ENCODE assay signal across 19 mouse cellular contexts in the genomic region with DNA sequence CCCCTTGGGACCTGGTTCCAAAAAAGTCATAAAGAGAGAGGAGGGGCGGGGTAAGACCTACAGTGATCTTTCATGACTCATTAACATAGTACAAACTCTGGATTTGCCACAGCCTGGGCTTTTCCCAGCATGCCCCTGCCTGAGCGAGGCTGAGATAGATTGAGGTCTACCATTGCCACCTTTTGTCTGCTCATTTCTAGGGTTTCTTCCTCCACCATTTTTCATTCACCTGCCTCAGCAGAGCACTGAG. TPM values are rescaled to one million over a fixed set of nuclear protein-coding genes. Genes with fewer than 3 reads are reported as not detected.
DNase-seq lines count a peak whose midpoint lies in the region; ATAC-seq and TF ChIP-seq lines count a peak whose summit lies in the region.
"Had no signal": no experiment of that assay in that cellular context is flagged by ENCODE, and none has a peak within 500 bp of the region (broad histone marks: within the 10 kb centered on the region; RNA-seq: fewer than 3 reads in every experiment).

No protein-coding gene starts in this region.

- no peak overlapping the region for H3K4me3 ChIP-seq in embryonic facial prominence, embryonic 14.5 days (ENCODE audit: low read depth, low read length)
- no peak overlapping the region for H3K4me3 ChIP-seq in embryonic facial prominence, embryonic 10.5 days
- no peak overlapping the region; the same call in 1 of the 2 replicates for H3K4me3 ChIP-seq in gastrocnemius, adult 2 months
- no peak overlapping the region for H3K4me3 ChIP-seq in midbrain, embryonic 11.5 days (ENCODE audit: low read depth, low read length)
- H3K4me3 ChIP-seq in midbrain, postnatal 0 days (ENCODE audit: low read depth, low read length), result no peak overlapping the region
- H3K4me3 ChIP-seq in myocyte, result no peak overlapping the region
- H3K4me3 ChIP-seq: embryonic facial prominence, embryonic 12.5 days; hindbrain, embryonic 10.5 days had no signal

- no peaks in the 10 kb centered on the region for H3K9me3 ChIP-seq in embryonic facial prominence, embryonic 14.5 days (ENCODE audit: control insufficient read depth, low read length)
- no peaks in the 10 kb centered on the region for H3K9me3 ChIP-seq in embryonic facial prominence, embryonic 10.5 days
- no peaks in the 10 kb centered on the region for H3K9me3 ChIP-seq in midbrain, embryonic 11.5 days (ENCODE audit: control insufficient read depth, low read length)
- H3K9me3 ChIP-seq in midbrain, postnatal 0 days (ENCODE audit: low read length), result no peaks in the 10 kb centered on the region
- H3K9me3 ChIP-seq: embryonic facial prominence, embryonic 12.5 days; hindbrain, embryonic 10.5 days had no signal

- peak; percentile 15; the same call in 1 of the 2 replicates for ATAC-seq in embryonic facial prominence, embryonic 14.5 days (ENCODE audit: low read depth)
- ATAC-seq in midbrain, embryonic 11.5 days (ENCODE audit: low FRiP score), result 0 out of 2 replicates have a peak, but pooled peaks have one; percentile 35
- no peak for ATAC-seq in midbrain, postnatal 0 days (ENCODE audit: low FRiP score)
- ATAC-seq: CD4-positive, CD25-positive, alpha-beta regulatory T cell, adult 4 months had no signal

- intact Hi-C loops in gastrocnemius, adult 2 months (cut with DNase I), result loop anchor here (5.0 kb wide), 1 partner anchor 145 kb away; no protein-coding TSS in a partner anchor

- no peak overlapping the region for H3K4me2 ChIP-seq in embryonic facial prominence, embryonic 14.5 days (ENCODE audit: low read depth, low read length)
- no peak overlapping the region for H3K4me2 ChIP-seq in midbrain, embryonic 11.5 days
- no peak overlapping the region for H3K4me2 ChIP-seq in midbrain, postnatal 0 days (ENCODE audit: low read depth, low read length, poor library complexity, severe bottlenecking)
- H3K4me2 ChIP-seq in myocyte (ENCODE audit: low read depth), result peak overlapping the region; percentile 18
- H3K4me2 ChIP-seq: embryonic facial prominence, embryonic 12.5 days; heart, embryonic 11.5 days had no signal

- H3ac ChIP-seq in myocyte (ENCODE audit: control insufficient read depth, insufficient read length), result no peak overlapping the region

- H3K36me3 ChIP-seq in embryonic facial prominence, embryonic 14.5 days (ENCODE audit: control insufficient read depth, insufficient read depth, low read length), result no peaks in the 10 kb centered on the region
- H3K36me3 ChIP-seq in embryonic facial prominence, embryonic 10.5 days (replicated peaks), result no peaks in the 10 kb centered on the region
- H3K36me3 ChIP-seq in midbrain, embryonic 11.5 days (ENCODE audit: control insufficient read depth, insufficient read depth, low read length), result no peaks in the 10 kb centered on the region
- no peaks in the 10 kb centered on the region for H3K36me3 ChIP-seq in midbrain, postnatal 0 days (ENCODE audit: insufficient read depth, low read length)
- H3K36me3 ChIP-seq in myocyte (ENCODE audit: control insufficient read depth, insufficient read depth), result no peaks in the 10 kb centered on the region
- H3K36me3 ChIP-seq: embryonic facial prominence, embryonic 12.5 days; hindbrain, embryonic 10.5 days had no signal

- H3K4me1 ChIP-seq in embryonic facial prominence, embryonic 14.5 days (ENCODE audit: control insufficient read depth, insufficient read depth, low read length), result no peaks in the 10 kb centered on the region
- H3K4me1 ChIP-seq in embryonic facial prominence, embryonic 10.5 days, result peaks cover 12% of the 10 kb centered on the region; the same call in 1 of the 2 replicates
- H3K4me1 ChIP-seq in midbrain, embryonic 11.5 days (ENCODE audit: control insufficient read depth, insufficient read depth, low read length), result peaks cover 3% of the 10 kb centered on the region; the same call in 1 of the 2 replicates
- H3K4me1 ChIP-seq in midbrain, postnatal 0 days (ENCODE audit: insufficient read depth, low read length), result no peaks in the 10 kb centered on the region
- H3K4me1 ChIP-seq: hindbrain, embryonic 10.5 days had no signal

- DNase-seq in embryonic facial prominence, embryonic 14.5 days (ENCODE audit: low spot score), result no peak
- DNase-seq in embryonic facial prominence, embryonic 10.5 days (ENCODE audit: low spot score), result no peak
- no peak for DNase-seq in gastrocnemius, adult 2 months
- no peak for DNase-seq in gastrocnemius, adult 18-20 months (ENCODE audit: low spot score)
- no peak for DNase-seq in midbrain, embryonic 11.5 days (ENCODE audit: low spot score, missing footprints)
- no peak for DNase-seq in midbrain, postnatal 0 days (ENCODE audit: low spot score)
- DNase-seq: adrenal gland, postnatal 10 days; B cell, adult 2 months; cerebellum, adult 11 months; cerebellum, adult 8-10 months; embryo, embryonic 11 days had no signal

- no peak for TF ChIP-seq POLR2A in myocyte (IDR thresholded peaks at IDR 0.05; ENCODE audit: insufficient read length, low read depth)

- H3K27me3 ChIP-seq in embryonic facial prominence, embryonic 14.5 days (replicated peaks; ENCODE audit: control insufficient read depth, insufficient read depth, low read length), result no peaks in the 10 kb centered on the region
- no peaks in the 10 kb centered on the region for H3K27me3 ChIP-seq in embryonic facial prominence, embryonic 10.5 days (replicated peaks; ENCODE audit: low read depth, poor library complexity, severe bottlenecking)
- H3K27me3 ChIP-seq in midbrain, embryonic 11.5 days (ENCODE audit: control insufficient read depth, insufficient read depth, low read length), result no peaks in the 10 kb centered on the region
- H3K27me3 ChIP-seq in midbrain, postnatal 0 days (ENCODE audit: insufficient read depth, low read length), result no peaks in the 10 kb centered on the region
- H3K27me3 ChIP-seq in myocyte (ENCODE audit: control insufficient read depth, insufficient read depth, insufficient read length), result no peaks in the 10 kb centered on the region
- H3K27me3 ChIP-seq: embryonic facial prominence, embryonic 12.5 days had no signal

- no peak for TF ChIP-seq CTCF in gastrocnemius, adult 2 months (IDR thresholded peaks at IDR 0.05)
- no peak for TF ChIP-seq CTCF in midbrain, postnatal 0 days (IDR thresholded peaks at IDR 0.05)

- WGBS in embryonic facial prominence, embryonic 14.5 days, result 83% methylated on average over 2 of the region's 2 CpGs
- WGBS in embryonic facial prominence, embryonic 10.5 days, result 87% methylated on average over 2 of the region's 2 CpGs
- WGBS in midbrain, embryonic 11.5 days, result 98% methylated on average over 2 of the region's 2 CpGs
- 88% methylated on average over 2 of the region's 2 CpGs for WGBS in midbrain, postnatal 0 days

- peak overlapping the region; percentile 28; the same call in 1 of the 2 replicates for H3K27ac ChIP-seq in embryonic facial prominence, embryonic 14.5 days (replicated peaks; ENCODE audit: low read depth, low read length)
- no peak overlapping the region for H3K27ac ChIP-seq in embryonic facial prominence, embryonic 10.5 days (replicated peaks)
- peak overlapping the region; percentile 91 for H3K27ac ChIP-seq in gastrocnemius, adult 2 months
- peak overlapping the region; percentile 22; the same call in 1 of the 2 replicates for H3K27ac ChIP-seq in midbrain, embryonic 11.5 days (ENCODE audit: low read depth, low read length)
- no peak overlapping the region for H3K27ac ChIP-seq in midbrain, postnatal 0 days (ENCODE audit: low read depth, low read length)
- H3K27ac ChIP-seq: embryonic facial prominence, embryonic 12.5 days; hindbrain, embryonic 10.5 days; hindbrain, embryonic 14.5 days had no signal

- H3K9ac ChIP-seq in embryonic facial prominence, embryonic 14.5 days (ENCODE audit: low read depth, low read length), result no peak overlapping the region
- no peak overlapping the region for H3K9ac ChIP-seq in midbrain, embryonic 11.5 days (ENCODE audit: low read length)
- H3K9ac ChIP-seq in midbrain, postnatal 0 days (replicated peaks; ENCODE audit: low read length, poor library complexity, severe bottlenecking), result no peak overlapping the region
- H3K9ac ChIP-seq: embryonic facial prominence, embryonic 12.5 days; hindbrain, embryonic 14.5 days had no signal

- H3K79me2 ChIP-seq in myocyte (ENCODE audit: control insufficient read depth, insufficient read depth), result no peaks in the 10 kb centered on the region

TF ChIP-seq in myocyte, 11 proteins besides CTCF, POLR2A, EP300 and RAD21:
- TF ChIP-seq CEBPB (IDR thresholded peaks at IDR 0.05; ENCODE audit: insufficient read depth, poor library complexity, severe bottlenecking) (no peak), MYOD1 (IDR thresholded peaks at IDR 0.05; ENCODE audit: control insufficient read depth in 1 of 3, insufficient read length in 2 of 3, low read depth in 2 of 3) (no peak), E2F4 (IDR thresholded peaks at IDR 0.05; ENCODE audit: insufficient read depth) (no peak), POLR2AphosphoS2 (IDR thresholded peaks at IDR 0.05; ENCODE audit: insufficient read length, low read depth) (no peak), MYOG (IDR thresholded peaks at IDR 0.05; ENCODE audit: control insufficient read depth in 1 of 3, insufficient read depth in 1 of 3, insufficient read length in 2 of 3, low read depth in 2 of 3) (no peak), USF1 (IDR thresholded peaks at IDR 0.05; ENCODE audit: low read depth) (no peak), TCF3 (IDR thresholded peaks at IDR 0.05; ENCODE audit: insufficient read length, low read depth) (no peak), MAX (IDR thresholded peaks at IDR 0.05; ENCODE audit: low read depth) (no peak), TCF12 (IDR thresholded peaks at IDR 0.05; ENCODE audit: insufficient read depth, poor library complexity, severe bottlenecking) (no peak), SRF (IDR thresholded peaks at IDR 0.05; ENCODE audit: control insufficient read depth, insufficient read length, low read depth) (no peak), REST (IDR thresholded peaks at IDR 0.05; ENCODE audit: insufficient read depth, insufficient read length) (no peak)

RNA-seq across cellular contexts. Expression of gene Vwa3b, which starts 55.7 kb away (rescaled TPM):
- 2.0 and 2.3 TPM in 2 replicates for polyA plus RNA-seq in embryonic facial prominence, embryonic 14.5 days (2014; fragmentation: Nextera tagmentation; extraction: Ambion mirVana)
- polyA plus RNA-seq in embryonic facial prominence, embryonic 10.5 days (2016; fragmentation: Nextera tagmentation; extraction: Ambion mirVana), result 0.42 and 0.48 TPM in 2 replicates
- 10 to 100 TPM; 54.9 to 56.1 TPM for total RNA-seq in gastrocnemius, adult 2 months (2021)
- total RNA-seq in gastrocnemius, adult 18-20 months (2021), result 100 to 1,000 TPM in 1 of 2 experiments, 10 to 100 TPM in 1; 85.9 to 109 TPM
- 0.23 TPM in 1 of 2 replicates, not detected in the other for polyA plus RNA-seq in midbrain, embryonic 11.5 days (2014; fragmentation: Nextera tagmentation; extraction: Ambion mirVana)
- total RNA-seq in midbrain, postnatal 0 days (2014; rRNA removed), result 1.1 and 1.2 TPM in 2 replicates
- 0.69 and 1.6 TPM in 2 replicates for polyA plus RNA-seq in midbrain, postnatal 0 days (2015; fragmentation: Nextera tagmentation; extraction: Ambion mirVana)
- polyA plus RNA-seq in myocyte (2012; fragmentation: generic; extraction: Trizol), result not detected
- total RNA-seq: common myeloid progenitor, adult 5-6 weeks; MEL had no signal
- polyA plus RNA-seq: heart, embryonic 11.5 days had no signal

Comparison
In these comparisons a context has a peak if more than half of its experiments do, and no peak if none do; other contexts are left out.
1. H3K27ac ChIP-seq: peak in embryonic facial prominence, embryonic 14.5 days (single experiment), gastrocnemius, adult 2 months (single experiment) and midbrain, embryonic 11.5 days (single experiment); none in embryonic facial prominence, embryonic 10.5 days (single experiment) and midbrain, postnatal 0 days (single experiment).